Comparison of ENCODE assay signal across 8 mouse cellular contexts in genomic region chr14:14012383-14013251, GRCm38 (mm10). TPM values are rescaled to one million over a fixed set of nuclear protein-coding genes. Genes with fewer than 3 reads are reported as not detected.
DNase-seq lines count a peak whose midpoint lies in the region; ATAC-seq and TF ChIP-seq lines count a peak whose summit lies in the region.

No protein-coding gene starts in this region.

- no peak overlapping the region for H3K27ac ChIP-seq in ES-Bruce4 (ENCODE audit: insufficient read depth, low read length)
- H3K27ac ChIP-seq in forebrain, embryonic 12.5 days: peak overlapping the region; percentile 100
- peak overlapping the region; percentile 100 for H3K27ac ChIP-seq in heart, postnatal 0 days (ENCODE audit: low read depth)
- H3K27ac ChIP-seq in liver, embryonic 15.5 days (replicated peaks): peak overlapping the region; percentile 92
- H3K27ac ChIP-seq in neural tube, embryonic 11.5 days (ENCODE audit: low read depth, low read length): peak overlapping the region; percentile 99
- peak overlapping the region; percentile 99 for H3K27ac ChIP-seq in stomach, embryonic 16.5 days (ENCODE audit: low read length)

- peak overlapping the region; percentile 83 for H3K4me2 ChIP-seq in forebrain, embryonic 12.5 days
- H3K4me2 ChIP-seq in heart, postnatal 0 days (ENCODE audit: low read depth, low read length): peak overlapping the region; percentile 82
- peak overlapping the region; percentile 93 for H3K4me2 ChIP-seq in liver, embryonic 15.5 days
- H3K4me2 ChIP-seq in neural tube, embryonic 11.5 days (ENCODE audit: low read depth): peak overlapping the region; percentile 68
- peak overlapping the region; percentile 91 for H3K4me2 ChIP-seq in stomach, embryonic 16.5 days (ENCODE audit: low read depth, low read length)

- no peak for TF ChIP-seq POLR2A in ES-Bruce4 (IDR thresholded peaks at IDR 0.05; ENCODE audit: insufficient read depth, low read length)

- under 1% methylated on average over 76 of the region's 116 CpGs for WGBS in forebrain, embryonic 12.5 days
- under 1% methylated on average over 104 of the region's 116 CpGs for WGBS in heart, postnatal 0 days
- WGBS in liver, embryonic 15.5 days (ENCODE audit: insufficient replicate concordance): under 1% methylated on average over 112 of the region's 116 CpGs
- WGBS in neural tube, embryonic 11.5 days: under 1% methylated on average over 65 of the region's 116 CpGs
- WGBS in stomach, embryonic 16.5 days: under 1% methylated on average over 83 of the region's 116 CpGs

- no peaks in the 10 kb centered on the region for H3K9me3 ChIP-seq in ES-Bruce4 (replicated peaks; ENCODE audit: control insufficient read depth, insufficient read depth, low read length, poor library complexity, severe bottlenecking)
- no peaks in the 10 kb centered on the region for H3K9me3 ChIP-seq in forebrain, embryonic 12.5 days
- H3K9me3 ChIP-seq in heart, postnatal 0 days (replicated peaks; ENCODE audit: control insufficient read depth, low read length): no peaks in the 10 kb centered on the region
- H3K9me3 ChIP-seq in liver, embryonic 15.5 days (replicated peaks): no peaks in the 10 kb centered on the region
- no peaks in the 10 kb centered on the region for H3K9me3 ChIP-seq in neural tube, embryonic 11.5 days (ENCODE audit: control insufficient read depth, low read length)
- no peaks in the 10 kb centered on the region for H3K9me3 ChIP-seq in stomach, embryonic 16.5 days (replicated peaks; ENCODE audit: control insufficient read depth, low read length)

- peak overlapping the region; percentile 76 for H3K4me3 ChIP-seq in ES-Bruce4 (ENCODE audit: low read depth, low read length)
- peak overlapping the region; percentile 92 for H3K4me3 ChIP-seq in forebrain, embryonic 12.5 days (replicated peaks)
- peak overlapping the region; percentile 94 for H3K4me3 ChIP-seq in heart, postnatal 0 days (ENCODE audit: low read depth, low read length)
- H3K4me3 ChIP-seq in liver, embryonic 15.5 days (replicated peaks): peak overlapping the region; percentile 95
- H3K4me3 ChIP-seq in neural tube, embryonic 11.5 days (ENCODE audit: low read depth, low read length): peak overlapping the region; percentile 86
- peak overlapping the region; percentile 68 for H3K4me3 ChIP-seq in stomach, embryonic 16.5 days (replicated peaks; ENCODE audit: low read length)

- no peaks in the 10 kb centered on the region for H3K27me3 ChIP-seq in ES-Bruce4 (ENCODE audit: control insufficient read depth, insufficient read depth, low read length, poor library complexity, severe bottlenecking)
- H3K27me3 ChIP-seq in forebrain, embryonic 12.5 days: no peaks in the 10 kb centered on the region
- H3K27me3 ChIP-seq in heart, postnatal 0 days (ENCODE audit: control insufficient read depth, insufficient read depth, low read length): no peaks in the 10 kb centered on the region
- H3K27me3 ChIP-seq in liver, embryonic 15.5 days: no peaks in the 10 kb centered on the region
- H3K27me3 ChIP-seq in neural tube, embryonic 11.5 days (ENCODE audit: control insufficient read depth, insufficient read depth, low read length): no peaks in the 10 kb centered on the region
- no peaks in the 10 kb centered on the region for H3K27me3 ChIP-seq in stomach, embryonic 16.5 days (ENCODE audit: control insufficient read depth, insufficient read depth, low read length)

- no peaks in the 10 kb centered on the region for H3K36me3 ChIP-seq in ES-Bruce4 (ENCODE audit: control insufficient read depth, insufficient read depth, low read length, poor library complexity, severe bottlenecking)
- H3K36me3 ChIP-seq in forebrain, embryonic 12.5 days (replicated peaks): no peaks in the 10 kb centered on the region
- H3K36me3 ChIP-seq in heart, postnatal 0 days (replicated peaks; ENCODE audit: control insufficient read depth, insufficient read depth, low read length): peaks cover 18% of the 10 kb centered on the region; the same call in 1 of the 2 replicates
- 0 out of 2 replicates have a peak, but pooled peaks cover 4% of the 10 kb centered on the region for H3K36me3 ChIP-seq in liver, embryonic 15.5 days (replicated peaks)
- no peaks in the 10 kb centered on the region for H3K36me3 ChIP-seq in neural tube, embryonic 11.5 days (ENCODE audit: control insufficient read depth, insufficient read depth, low read length)
- 0 out of 2 replicates have a peak, but pooled peaks cover 3% of the 10 kb centered on the region for H3K36me3 ChIP-seq in stomach, embryonic 16.5 days (ENCODE audit: control insufficient read depth, insufficient read depth, low read length)

- DNase-seq in c-Kit-positive CD71-positive TER-119-positive erythroid progenitor cells, embryonic 14.5 days (ENCODE audit: low spot score): peak; percentile 65
- DNase-seq in heart, postnatal 0 days (ENCODE audit: low spot score): peak; percentile 90
- DNase-seq in kidney, postnatal 36 days: peak; percentile 91 to 93
- DNase-seq in neural tube, embryonic 11.5 days (ENCODE audit: low spot score): peak; percentile 87

- TF ChIP-seq EP300 in ES-Bruce4 (IDR thresholded peaks at IDR 0.05; ENCODE audit: insufficient read depth, low read depth, low read length): no peak
- TF ChIP-seq EP300 in heart, postnatal 0 days (IDR thresholded peaks at IDR 0.05; ENCODE audit: low read depth): no peak

- no peaks in the 10 kb centered on the region for H3K4me1 ChIP-seq in ES-Bruce4 (ENCODE audit: control insufficient read depth, insufficient read depth, low read length)
- peaks cover 14% of the 10 kb centered on the region for H3K4me1 ChIP-seq in forebrain, embryonic 12.5 days
- peaks cover 9% of the 10 kb centered on the region for H3K4me1 ChIP-seq in heart, postnatal 0 days (ENCODE audit: control insufficient read depth, insufficient read depth)
- H3K4me1 ChIP-seq in liver, embryonic 15.5 days (replicated peaks): peaks cover 26% of the 10 kb centered on the region
- peaks cover 5% of the 10 kb centered on the region; the same call in 1 of the 2 replicates for H3K4me1 ChIP-seq in neural tube, embryonic 11.5 days (ENCODE audit: control insufficient read depth, insufficient read depth, low read length)
- peaks cover 15% of the 10 kb centered on the region for H3K4me1 ChIP-seq in stomach, embryonic 16.5 days (ENCODE audit: control insufficient read depth, insufficient read depth, low read length)

- ATAC-seq in forebrain, embryonic 12.5 days (ENCODE audit: low FRiP score): peak; percentile 92
- peak; percentile 92 for ATAC-seq in heart, postnatal 0 days (ENCODE audit: insufficient read depth, low read depth)
- peak; percentile 86 for ATAC-seq in liver, embryonic 15.5 days (ENCODE audit: insufficient read depth)
- ATAC-seq in neural tube, embryonic 11.5 days (ENCODE audit: insufficient read depth, low FRiP score, low TSS enrichment): peak; percentile 89
- ATAC-seq in stomach, embryonic 16.5 days (ENCODE audit: insufficient read depth, low FRiP score): peak; percentile 92

- peak overlapping the region; percentile 94 for H3K9ac ChIP-seq in ES-Bruce4 (ENCODE audit: low read depth, poor library complexity, severe bottlenecking)
- H3K9ac ChIP-seq in forebrain, embryonic 12.5 days: peak overlapping the region; percentile 97
- peak overlapping the region; percentile 98 for H3K9ac ChIP-seq in heart, postnatal 0 days (replicated peaks; ENCODE audit: low read depth, low read length)
- peak overlapping the region; percentile 91 for H3K9ac ChIP-seq in liver, embryonic 15.5 days
- H3K9ac ChIP-seq in neural tube, embryonic 11.5 days (ENCODE audit: low read length): peak overlapping the region; percentile 96
- peak overlapping the region; percentile 99 for H3K9ac ChIP-seq in stomach, embryonic 16.5 days (ENCODE audit: low read length)

- no peak for TF ChIP-seq CTCF in ES-Bruce4 (IDR thresholded peaks at IDR 0.05; ENCODE audit: low read depth, low read length)
- peak; percentile 10; the same call in 1 of the 2 replicates for TF ChIP-seq CTCF in heart, postnatal 0 days (IDR thresholded peaks at IDR 0.05; ENCODE audit: low read depth)

RNA-seq across cellular contexts. Expression of gene Thoc7, which starts 51.0 kb away (rescaled TPM):
- polyA plus RNA-seq in ES-Bruce4 (2011; ENCODE audit: insufficient read depth, insufficient read length, low read depth, missing spikeins): 105 and 113 TPM in 2 replicates
- 227 and 240 TPM in 2 replicates for polyA plus RNA-seq in forebrain, embryonic 12.5 days (2016; fragmentation: Nextera tagmentation; extraction: Ambion mirVana)
- 80.9 and 86.7 TPM in 2 replicates for total RNA-seq in heart, postnatal 0 days (2014; rRNA removed; ENCODE audit: low replicate concordance)
- 198 and 207 TPM in 2 replicates for polyA plus RNA-seq in heart, postnatal 0 days (2015; fragmentation: Nextera tagmentation; extraction: Ambion mirVana)
- 63.4 and 72.1 TPM in 2 replicates for polyA plus RNA-seq in liver, embryonic 15.5 days (2015; fragmentation: Nextera tagmentation; extraction: Ambion mirVana)
- polyA plus RNA-seq in neural tube, embryonic 11.5 days (2014; fragmentation: Nextera tagmentation; extraction: Ambion mirVana): 225 and 238 TPM in 2 replicates
- 138 and 143 TPM in 2 replicates for polyA plus RNA-seq in stomach, embryonic 16.5 days (2015; fragmentation: Nextera tagmentation; extraction: Ambion mirVana)

RNA-seq across cellular contexts. Expression of gene Atxn7, which starts 51.4 kb away (rescaled TPM):
- 7.4 and 9.6 TPM in 2 replicates for polyA plus RNA-seq in ES-Bruce4 (2011; ENCODE audit: insufficient read depth, insufficient read length, low read depth, missing spikeins)
- polyA plus RNA-seq in forebrain, embryonic 12.5 days (2016; fragmentation: Nextera tagmentation; extraction: Ambion mirVana): 6.9 and 11.1 TPM in 2 replicates
- total RNA-seq in heart, postnatal 0 days (2014; rRNA removed; ENCODE audit: low replicate concordance): 11.2 and 12.4 TPM in 2 replicates
- polyA plus RNA-seq in heart, postnatal 0 days (2015; fragmentation: Nextera tagmentation; extraction: Ambion mirVana): 2.1 TPM in 2 replicates
- polyA plus RNA-seq in liver, embryonic 15.5 days (2015; fragmentation: Nextera tagmentation; extraction: Ambion mirVana): 0.94 and 1.5 TPM in 2 replicates
- 3.9 and 4.8 TPM in 2 replicates for polyA plus RNA-seq in neural tube, embryonic 11.5 days (2014; fragmentation: Nextera tagmentation; extraction: Ambion mirVana)
- polyA plus RNA-seq in stomach, embryonic 16.5 days (2015; fragmentation: Nextera tagmentation; extraction: Ambion mirVana): 3.8 and 4.1 TPM in 2 replicates
